Mouse (Mus musculus): ENCODE results near the gene Notch1.
A peak's percentile ranks its signal among the peaks of the same experiment; 100 is the strongest.

Notch1 gene

DNA sequence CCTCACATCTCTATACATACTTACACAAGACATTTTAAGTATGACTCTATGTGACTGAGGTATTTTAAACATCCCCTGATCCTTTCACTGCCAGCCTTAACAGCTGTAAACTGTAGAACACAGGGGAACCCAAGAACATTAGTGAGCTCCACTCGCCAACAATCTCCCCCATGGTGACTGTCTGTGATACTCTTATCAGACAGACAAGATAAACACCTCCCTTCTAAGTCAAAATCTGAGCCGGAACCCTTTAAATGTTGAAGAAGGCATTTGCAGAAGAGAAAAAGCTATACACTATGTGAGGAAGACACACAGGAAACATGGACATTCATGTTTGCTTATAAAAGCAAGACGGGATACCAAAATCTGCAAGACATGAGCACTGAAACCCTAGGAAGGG, 72.6 kb downstream of the Notch1 start:
- no peak for DNase-seq

DNA sequence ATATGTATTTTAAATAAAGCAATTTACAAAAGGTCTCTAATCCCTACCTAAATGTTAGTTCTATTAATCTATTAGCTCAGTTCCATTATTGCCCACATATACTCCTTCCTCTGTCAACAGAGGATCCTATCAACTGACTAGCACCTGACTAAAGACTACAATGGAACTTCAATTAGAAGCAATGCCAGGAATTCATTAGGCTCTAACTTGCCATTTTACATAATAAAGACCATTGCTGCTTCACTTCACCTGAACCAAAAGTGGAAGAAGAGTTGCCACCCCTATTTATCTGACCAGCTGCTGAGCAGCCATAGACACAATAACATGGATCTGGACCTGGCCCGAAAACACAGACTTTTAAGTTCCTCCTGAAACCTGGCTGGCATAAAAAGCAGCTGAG, 73.6 kb downstream of the Notch1 start:
- DNase-seq = no peak

DNA sequence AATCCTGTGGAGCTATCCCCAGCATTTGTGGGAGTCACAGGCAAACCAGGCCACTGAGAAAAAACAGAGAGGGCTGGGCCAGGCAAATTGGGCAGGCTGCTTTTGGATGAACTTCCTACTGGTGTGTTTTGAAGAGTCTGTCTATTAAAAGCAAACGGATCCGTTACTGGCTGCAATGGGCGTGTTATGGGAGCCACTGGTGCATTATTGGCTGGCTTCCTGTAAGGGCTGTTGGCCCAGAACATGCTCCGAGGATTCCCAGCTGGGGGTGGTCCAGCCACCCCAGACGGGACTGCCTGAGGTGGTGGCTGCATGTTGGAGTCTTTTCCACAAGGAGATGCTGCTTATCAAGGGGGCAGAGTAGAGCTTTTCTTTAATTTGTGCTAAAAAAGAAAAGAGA, 74.8 kb downstream of the Notch1 start:
- DNase-seq = no peak

DNA sequence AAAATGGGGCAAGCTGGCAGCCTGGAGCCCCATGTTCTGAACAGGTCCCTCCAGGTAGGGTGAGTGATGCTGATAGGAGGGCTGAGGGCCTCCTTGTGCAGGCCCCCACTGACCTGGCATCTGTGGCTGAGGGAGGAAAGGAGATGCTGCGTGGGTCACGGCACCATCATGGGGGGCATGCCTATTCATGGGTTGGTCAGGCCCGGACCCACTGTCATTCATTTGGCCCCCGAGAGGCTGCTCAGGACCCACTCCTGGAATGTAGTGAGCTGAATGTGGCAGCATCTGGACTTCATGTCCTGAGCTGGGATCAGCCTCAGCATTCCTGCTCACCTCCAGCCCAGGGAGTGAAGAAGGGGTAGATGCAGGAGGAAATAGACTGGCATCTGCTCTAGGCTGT, 75.2 kb downstream of the Notch1 start:
- DNase-seq = no peak

DNA sequence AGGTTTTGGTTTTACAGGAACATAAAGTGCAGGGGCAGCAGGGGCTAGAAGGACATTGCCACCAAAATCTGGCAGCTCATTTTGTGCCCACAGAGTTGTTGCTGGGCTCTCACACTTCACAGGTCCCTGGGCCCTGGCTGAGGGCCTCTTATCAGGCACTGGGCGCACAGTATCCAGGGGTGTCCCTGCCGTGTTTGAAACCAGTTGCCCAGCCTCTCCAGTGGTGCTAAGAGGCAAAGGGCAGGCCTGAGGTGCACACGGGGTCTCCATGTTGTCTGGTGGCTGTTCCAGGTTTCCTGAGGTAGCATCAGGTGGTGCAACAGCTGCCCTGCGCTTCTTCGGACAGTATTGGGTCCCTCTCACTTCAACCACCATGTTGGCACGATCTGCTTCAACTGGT, 76.8 kb downstream of the Notch1 start:
- no peak for DNase-seq

DNA sequence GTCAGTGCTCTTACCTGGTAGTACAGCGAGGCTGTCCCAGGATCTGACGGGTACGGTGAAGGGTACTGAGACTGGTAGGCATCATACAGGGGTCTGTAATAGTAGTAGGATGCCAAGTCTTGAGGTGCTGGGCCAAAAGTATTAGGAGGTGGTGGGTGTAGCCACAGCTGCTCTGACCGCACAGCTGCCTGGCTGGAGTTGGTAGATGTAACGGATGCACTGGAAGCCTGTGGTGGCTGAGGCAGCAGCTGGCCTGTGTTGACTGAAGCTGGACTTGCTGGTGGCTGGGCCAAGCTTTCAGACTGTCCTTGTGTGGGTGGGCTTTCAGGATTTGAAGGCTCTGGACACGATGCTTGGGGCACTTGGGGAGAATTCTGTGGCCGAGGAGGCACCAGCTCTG, 78.1 kb downstream of the Notch1 start:
- DNase-seq = no peak

DNA sequence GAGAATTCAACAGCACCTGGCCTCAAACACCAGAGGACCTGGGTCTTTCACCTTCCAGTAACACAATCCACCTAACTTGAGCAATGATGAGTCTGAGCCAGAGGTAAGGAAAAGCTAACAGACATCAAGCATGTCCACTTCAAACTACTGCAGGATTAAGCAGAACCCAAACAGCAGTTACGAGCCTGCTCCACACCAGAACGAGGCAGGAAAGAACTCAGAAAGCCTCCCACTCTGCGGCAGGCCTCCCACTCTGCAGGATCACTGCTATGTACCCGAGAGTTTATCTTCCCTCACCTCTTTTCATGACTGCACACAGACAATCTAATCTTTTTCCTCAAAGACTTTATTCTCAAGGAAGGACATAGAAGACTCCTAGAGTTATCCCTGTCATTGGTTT, 79.2 kb downstream of the Notch1 start:
- no peak for DNase-seq

DNA sequence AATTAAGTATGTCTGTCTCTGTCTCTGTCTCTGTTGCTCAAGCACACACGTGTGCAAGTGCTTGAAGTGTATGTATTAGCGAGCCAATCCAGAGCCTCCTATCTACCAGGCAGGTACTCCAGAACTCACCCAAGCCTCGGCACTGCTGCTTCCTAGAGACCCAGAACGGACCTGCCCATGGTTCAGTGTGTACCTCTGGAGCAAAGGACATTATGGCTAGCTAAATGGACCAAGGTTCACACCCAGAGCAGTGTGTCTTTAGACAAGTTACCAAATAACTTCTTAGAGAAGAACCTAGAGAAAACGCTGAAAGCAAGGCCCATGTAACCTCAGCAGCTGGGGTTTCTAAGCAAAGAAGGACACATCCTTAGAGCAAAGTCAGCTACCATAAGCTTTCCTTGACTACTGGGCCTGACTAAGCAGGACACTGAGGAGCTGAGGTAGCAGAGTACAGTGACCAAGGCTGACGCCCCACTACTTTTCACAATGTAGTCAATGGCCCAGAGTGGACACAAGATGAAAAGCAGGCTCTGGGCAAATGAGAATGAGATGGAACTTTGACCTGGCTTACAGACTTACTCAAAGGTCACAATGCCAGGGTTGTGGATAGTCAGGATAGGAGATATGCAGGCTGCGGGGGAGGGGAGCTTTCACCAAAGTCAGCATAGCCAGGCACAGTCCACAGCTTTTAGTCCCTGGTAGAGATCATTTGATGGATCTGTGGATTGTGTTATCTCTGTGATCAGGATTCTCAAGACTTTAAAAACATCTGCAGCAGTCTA, 81.5 kb downstream of the Notch1 start:
- no peak for DNase-seq

DNA sequence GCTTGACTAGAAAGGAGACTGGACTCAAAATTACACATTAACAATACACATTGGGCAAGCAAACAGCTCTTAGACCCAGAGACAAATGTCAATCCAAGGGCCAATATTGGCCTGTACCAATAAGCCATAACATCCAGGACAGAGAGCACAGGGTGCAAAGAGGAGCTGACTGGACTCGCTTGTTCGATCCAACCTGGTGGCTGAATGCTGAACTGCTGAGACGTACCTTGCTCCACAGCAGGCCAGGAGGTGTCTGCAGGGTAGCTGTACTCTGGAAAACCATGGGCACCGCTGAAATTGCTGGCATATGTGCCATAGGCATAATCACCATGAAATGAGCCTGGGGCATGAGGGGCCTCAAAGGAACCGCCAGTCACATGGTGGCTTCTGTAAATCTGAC, 86.6 kb downstream of the Notch1 start:
- DNase-seq = no peak

DNA sequence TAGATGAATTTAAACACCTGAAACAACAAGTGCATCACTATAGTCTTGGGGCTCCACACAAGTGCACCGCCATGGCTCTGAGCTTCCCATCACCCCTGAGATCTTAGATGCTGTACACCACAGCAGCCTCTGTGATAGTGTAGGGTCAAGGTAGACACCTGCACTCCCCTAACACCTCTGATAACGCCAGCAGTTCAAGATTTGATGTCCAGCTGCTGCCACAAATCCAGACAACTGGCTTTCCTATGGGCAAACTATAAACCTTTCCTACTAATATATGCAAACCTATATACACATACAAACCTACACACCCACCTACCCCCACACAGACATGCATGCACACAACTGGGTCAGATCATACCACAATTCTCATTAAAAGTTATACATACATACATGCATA, 91.9 kb downstream of the Notch1 start:
- no peak for DNase-seq

DNA sequence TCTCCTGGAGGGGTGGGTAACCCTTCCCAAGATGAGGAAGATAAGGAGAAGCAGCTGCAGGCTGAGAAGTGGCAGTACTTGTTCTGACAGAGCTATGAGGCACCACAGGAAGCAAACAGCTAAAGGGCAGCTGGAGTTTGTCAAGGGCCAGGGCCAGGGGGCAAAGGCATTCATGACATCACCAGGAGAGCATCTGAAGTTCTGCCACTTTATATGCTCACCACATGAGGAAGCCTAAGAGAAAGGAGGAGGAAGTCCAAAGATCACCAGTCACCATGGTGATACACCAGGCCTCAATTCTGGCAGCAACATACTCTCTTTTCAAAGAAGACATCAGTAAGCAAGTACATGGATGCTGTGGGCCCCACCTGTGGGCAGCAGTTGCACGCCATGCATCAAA, 93.4 kb downstream of the Notch1 start:
- DNase-seq = no peak

DNA sequence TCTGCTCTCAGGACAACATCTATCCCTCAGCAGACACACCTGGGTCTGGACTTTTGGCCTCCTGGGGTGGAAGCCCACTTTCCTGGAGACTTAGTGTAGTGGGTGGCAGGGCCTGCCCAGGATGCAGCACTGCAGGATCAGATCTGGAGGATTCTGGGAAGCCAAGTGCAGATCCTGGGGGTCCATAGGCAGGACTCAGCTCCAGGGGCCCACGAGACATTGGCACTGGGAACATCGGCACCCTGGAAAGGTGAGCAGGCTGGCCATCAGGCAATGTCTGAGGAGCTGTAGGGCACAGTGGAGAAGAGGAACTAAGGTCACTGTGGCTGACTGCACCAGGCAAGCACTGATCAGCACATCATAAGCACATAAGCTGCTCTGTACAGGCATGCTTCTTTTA, 94.5 kb downstream of the Notch1 start:
- DNase-seq = no peak

DNA sequence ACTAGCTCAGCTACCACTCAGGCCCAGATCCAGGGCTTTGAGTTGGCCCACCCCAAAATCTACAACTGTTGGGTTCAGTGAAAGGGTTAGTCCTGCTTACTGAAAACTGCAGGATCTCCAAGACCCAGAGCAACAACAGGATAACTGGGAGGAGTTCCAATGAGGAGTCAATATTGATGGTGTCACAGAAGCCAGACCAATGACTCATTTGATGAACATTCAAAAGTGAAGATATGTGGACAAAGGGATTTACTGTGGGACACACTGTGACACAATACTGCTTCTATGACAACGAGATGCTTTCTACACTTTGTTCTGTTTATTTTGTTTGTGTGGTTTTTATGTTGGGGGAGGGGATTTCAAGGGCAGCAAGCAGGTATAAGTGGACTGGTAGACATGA, 98.3 kb downstream of the Notch1 start:
- no peak for DNase-seq

DNA sequence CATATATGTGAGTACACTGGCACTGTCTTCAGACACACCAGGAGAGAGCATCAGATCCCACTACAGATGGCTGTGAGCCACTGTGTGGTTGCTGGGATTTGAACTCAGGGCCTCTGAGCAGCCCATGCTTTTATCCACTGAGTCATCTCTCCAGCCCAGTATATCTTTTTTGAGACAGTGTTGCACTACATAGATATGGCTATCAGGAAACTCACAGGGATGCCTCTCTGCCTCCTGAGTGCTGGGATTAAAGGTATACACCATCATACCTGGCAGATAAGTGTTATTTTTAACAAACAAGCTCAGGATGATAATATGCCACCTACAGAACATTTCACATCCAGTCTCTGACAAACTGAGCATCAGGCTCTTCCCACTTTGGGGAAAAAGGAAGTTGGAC, 99.4 kb downstream of the Notch1 start:
- DNase-seq = no peak

DNA sequence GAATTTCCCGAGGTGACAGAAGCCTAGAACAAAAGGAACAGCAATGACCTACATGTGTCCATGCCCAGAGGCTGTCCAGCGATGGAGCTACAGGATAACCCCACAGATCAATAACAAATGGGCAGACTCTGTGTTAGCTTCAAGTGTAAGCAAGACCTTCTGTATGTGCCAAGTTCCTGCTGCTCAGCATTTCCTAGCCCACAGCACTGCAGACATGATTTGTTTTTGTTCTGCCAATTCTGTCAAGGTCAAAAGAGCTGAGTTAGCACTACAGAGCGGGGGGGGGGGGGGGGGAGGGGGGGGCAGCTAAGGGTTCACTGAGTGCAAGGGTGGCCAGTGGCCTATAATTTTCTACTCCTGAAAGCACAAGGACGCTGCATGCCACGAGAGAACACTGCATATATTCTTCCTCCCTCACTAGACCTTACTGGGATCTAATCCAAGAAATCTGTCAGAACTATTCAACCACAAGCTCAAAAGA, 105.5 kb downstream of the Notch1 start:
- no peak for DNase-seq

DNA sequence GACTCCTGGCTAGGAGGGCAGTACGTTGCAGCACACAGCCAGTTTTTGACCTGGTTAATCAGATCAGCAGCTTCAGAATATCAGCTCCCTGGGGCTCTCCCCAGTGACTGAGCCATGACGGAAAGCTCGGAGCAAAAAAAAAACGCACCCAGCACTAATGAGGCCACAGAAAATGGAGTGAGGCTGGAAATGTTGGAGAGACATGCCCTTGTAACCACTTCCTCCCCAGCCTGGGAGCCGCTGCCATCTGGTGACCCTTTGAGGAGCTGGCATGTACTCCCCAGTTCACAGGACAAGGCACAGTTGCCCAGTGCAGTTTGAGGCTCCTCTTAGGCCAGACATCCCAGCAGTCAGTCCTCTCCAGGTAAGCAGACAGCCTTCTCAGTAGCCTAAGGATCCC, 106.4 kb downstream of the Notch1 start:
- no peak for DNase-seq

DNA sequence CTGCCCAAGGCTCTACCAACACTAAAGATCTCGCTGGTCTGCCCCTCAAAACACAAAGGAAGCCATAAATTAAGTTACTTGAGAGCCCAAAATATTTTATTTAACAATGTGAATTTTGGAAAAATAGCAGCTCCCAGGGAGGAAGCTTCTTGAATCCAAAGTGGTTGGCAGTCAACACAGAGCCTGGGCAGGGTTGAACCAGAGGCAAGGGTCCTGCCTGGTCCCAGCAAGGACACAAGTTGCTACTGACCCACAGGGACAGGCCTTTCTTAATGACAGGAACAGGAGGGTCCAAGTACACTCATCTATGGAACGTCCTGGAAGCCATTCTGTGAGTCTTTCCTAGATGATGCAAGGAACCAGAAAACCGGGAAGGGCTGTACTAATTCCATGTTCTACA, 107.1 kb downstream of the Notch1 start:
- DNase-seq = no peak

DNA sequence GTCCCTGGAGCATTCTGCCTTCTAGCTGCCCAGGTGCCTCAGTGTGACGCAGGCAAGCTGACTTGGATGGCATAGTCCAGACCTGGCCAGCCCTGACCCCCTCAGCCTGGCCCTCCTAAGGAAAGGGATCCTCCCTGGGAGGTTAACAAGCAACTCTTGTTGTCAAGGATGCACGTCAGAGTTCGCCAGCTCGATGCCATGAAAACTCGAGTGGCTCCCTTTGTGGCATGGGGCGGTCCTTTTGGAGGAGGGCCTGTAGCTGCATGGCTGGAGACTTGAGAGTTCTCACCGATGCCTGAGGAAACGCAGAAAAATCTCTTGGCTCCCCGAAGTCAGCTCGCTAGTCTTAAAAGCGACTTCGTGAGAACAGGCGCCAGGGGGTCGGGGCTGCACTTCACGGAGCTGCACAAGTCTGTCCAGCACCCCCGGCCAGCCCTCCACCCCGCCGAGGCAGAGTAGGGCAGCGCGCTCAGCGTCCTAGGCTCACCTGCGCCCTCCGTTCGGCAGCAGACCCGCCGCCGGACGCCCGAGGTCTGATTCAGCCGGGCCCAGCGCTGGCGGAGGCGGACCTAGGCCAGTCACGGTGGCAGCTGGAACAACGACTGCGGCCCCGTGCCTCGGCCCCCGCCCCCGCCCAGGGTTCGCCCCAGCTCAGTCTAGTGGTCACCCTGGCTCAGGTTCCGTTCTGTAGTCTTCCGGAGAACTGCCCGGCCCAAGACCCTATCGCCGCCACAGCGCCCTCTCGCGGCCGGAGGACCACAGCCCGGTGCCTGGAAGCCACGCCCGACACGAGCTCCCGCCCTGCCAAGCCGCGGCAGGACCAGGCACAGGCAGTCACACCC, 107.7 kb downstream of the Notch1 start, which contains the start of gene Inpp5e:
Inpp5e (minus strand) TSS at position 689 of the 842 bp plus-strand sequence.
- peak; percentile 99 for DNase-seq
